Mouse (Mus musculus) layer of hippocampus, postnatal 14 days (tissue): ENCODE measurements around the gene Phldb1. TPM values are rescaled to one million over a fixed set of nuclear protein-coding genes. Genes with fewer than 3 reads are reported as not detected.

ENCODE experiments used
- DNase-seq, 2 experiments: peaks; one replicate each; pipeline ENCODE4 v3.0.0; 2021 to 2022; ENCODE audit warnings: low spot score in 2 of 2, mixed read lengths in 1 of 2
- total RNA-seq, 2 experiments: library from RNA; stranded (reverse); gene quantifications; 2 replicates each; pipeline ENCODE4 v1.2.3; 2021

The Phldb1 gene
- total RNA-seq, 2 experiments from 2014 or later = 98.3 to 98.6 TPM

DNA sequence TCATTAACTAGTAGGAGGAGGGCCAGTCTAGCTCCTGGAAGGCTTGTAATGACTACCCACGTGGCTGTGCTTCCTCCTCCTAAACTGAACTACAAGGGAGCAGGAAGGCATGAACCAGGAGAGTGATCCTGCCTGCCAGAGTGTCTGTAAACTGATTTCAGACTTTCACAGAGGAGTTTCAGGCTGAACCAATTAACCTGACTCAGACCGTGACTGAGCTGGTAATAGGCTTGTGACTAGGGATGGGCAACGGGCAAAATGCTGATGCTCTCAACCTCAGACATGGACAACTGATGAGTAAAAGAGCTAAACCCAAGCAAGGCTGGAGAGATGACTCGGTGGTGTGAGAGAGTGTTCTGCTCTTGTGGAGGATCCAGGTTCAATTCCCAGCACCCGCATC is 7.6 kb downstream of the Phldb1 start:
- no peak for DNase-seq

GRCm38 (mm10) chr9:44726431-44727146 is 8.4 kb downstream of the Phldb1 start:
- no peak for DNase-seq

- no peak for DNase-seq
Observed at GRCm38 (mm10) chr9:44724665-44725064, 10.3 kb downstream of the Phldb1 start.

DNA sequence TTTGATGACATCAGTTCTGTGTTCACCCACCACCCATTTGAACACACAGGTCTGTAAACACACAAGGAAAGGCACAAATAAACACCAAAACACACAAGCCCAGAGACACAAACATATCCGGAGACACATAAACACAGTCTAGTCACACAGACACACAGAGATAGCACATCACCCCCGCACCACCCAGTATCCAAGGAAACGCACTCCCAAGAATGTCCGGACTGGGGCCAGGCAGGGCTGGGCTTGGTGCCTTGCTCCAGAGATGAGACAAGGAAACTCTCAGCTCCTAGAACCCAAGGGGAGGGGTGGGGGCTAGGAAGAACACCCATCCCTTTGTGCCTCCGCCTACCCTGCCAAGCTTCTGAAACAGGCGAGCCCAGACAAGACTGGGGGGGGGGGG is 10.8 kb downstream of the Phldb1 start:
- DNase-seq = peak in 1 of 2 experiments; percentile 67

- no peak for DNase-seq
Observed at GRCm38 (mm10) chr9:44723521-44724041, 11.4 kb downstream of the Phldb1 start.

- DNase-seq = no peak
Observed at GRCm38 (mm10) chr9:44723008-44723407, 12.0 kb downstream of the Phldb1 start.

DNA sequence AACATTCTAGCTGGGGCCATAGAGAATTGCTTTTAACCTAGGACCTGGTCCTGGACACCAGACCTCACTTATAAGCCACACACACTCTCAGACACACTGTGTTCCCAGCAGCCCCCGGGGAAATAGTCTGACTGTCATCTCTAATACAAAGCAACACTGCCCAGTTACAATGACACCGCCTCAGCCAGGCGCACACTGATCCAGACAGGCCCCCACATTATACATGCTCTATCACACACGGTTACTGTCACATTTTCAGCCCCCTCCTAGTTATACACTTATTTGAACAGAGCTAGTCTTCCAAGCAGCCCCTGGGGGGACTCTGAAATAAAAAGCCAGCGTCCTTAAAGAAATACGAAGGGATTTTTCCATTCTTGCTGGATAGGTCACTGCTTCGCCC is 12.4 kb downstream of the Phldb1 start:
- no peak for DNase-seq

- DNase-seq = no peak
Observed at GRCm38 (mm10) chr9:44721877-44722186, 13.2 kb downstream of the Phldb1 start.

DNA sequence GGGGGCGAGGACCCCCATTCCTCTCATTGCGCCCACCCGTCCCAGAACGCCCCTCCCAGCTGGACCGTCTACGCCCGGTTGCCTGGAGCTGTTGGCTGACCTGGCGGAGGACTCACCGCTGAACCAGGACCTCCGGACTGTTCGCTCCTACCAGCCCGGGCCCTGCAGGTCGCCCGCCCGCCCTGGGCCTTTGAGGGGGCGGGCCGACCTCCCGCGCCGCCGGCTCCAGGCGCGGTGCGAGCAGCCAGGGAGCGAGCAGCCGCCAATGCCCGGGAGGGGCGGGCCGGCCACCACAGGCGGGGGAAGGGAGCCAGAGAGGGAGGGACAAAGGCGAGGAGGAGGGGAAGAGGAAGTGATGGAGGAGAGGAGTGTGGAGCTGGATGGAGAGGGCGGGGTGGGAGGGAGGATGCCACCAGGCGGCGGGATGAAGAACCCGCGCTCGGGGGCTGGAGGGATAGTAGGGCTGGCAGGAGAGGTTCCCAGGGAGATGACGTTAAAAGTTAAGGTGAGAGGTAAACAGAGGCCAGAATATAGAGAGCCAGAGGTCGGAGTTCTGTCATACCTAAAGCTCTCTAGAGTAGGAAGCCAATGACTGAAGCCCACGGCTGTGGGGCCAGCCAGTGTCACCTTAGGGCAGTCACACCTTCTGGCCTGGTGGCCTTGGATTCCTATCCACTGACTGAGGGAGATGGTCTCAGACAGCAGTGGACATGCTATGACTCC is 13.7 kb downstream of the Phldb1 start:
- peak; percentile 78 to 85 for DNase-seq

- DNase-seq = no peak
Observed at GRCm38 (mm10) chr9:44720358-44721153, 14.4 kb downstream of the Phldb1 start.

DNA sequence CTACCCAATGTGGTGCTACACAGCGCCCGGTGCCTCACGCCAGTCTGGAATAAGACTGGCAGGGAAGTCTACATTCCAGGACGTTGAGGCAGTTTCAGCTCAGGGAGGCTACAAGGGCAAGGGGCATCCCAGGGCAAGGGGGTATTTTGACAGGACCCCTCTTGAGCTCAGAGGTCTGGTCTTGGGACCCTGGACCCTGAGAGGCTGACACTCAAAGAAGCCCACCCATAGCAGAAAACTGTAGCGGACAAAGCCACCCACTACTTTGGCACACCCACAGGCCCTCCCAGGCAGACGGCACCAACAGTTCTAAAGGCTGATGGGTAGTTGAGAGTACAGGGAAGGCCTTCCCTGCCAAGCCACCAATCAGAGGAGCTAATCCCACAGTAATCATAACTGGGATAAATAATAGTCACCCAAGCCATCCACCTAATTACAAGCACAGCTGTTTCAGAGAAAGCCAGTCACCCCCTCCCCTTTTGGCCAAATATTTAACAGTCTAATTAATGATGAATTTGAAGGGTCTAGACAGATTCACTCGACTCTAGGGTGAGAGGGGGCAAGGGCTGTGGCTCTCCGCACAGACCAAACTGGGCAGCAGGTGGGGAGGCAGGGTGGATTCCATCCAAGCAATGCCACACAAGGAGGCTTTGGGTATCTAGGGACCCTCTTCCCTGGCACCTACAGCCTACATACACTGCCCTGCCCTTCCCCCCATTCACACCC is 15.2 kb downstream of the Phldb1 start:
- DNase-seq = peak in 1 of 2 experiments; percentile 46

DNA sequence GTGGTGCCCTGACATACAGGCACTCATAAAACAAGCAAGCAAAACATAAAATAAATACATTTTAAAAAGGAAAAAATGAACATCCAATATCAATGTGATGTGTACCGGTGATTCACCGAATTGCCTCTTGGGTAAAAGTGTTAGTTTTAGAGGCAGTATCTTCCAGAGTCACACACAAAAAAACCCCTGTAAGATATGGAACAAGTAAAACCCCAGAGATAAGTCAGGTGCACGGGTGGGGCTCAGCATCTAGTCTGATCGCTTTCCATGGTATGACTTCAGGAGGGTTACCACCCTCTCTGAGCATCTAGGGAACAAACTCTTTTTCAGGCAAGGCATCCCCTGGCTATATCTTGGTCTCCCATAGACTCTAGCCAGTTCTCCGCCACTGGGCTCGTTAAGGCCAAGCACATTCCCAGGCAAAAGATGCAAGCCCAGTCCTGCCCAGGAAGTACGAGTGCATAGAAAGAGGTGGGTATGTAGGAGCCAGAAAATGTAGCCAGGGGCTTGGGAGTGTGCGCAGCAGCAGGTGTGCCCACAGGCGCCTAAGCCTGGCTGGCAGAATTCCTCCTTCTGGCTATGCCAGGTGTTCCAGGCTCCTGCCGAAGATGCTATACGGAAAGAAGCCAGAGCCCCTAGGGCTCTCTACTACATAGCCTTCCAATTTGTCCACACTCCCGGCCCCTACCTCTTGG is 15.9 kb downstream of the Phldb1 start:
- DNase-seq = no peak

DNA sequence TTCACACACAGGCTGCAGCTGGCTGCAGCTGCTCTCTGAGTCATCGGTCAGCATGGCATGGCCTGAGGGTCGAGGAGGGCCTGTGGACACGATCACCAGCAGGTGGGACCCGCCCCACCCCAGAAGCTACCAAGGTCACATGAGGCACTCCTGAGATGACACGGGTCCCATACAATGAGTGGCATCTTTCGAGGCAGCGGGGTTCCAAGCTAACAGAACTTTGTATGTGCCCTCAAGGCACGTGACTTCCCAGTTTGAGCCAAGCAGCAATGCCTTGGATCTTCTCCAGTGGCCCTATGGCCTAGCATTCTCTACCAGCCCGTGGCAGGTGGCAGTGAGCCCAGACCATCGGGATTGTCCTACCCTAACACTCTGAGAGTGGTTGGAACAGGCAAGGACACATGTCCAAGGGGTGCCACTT is 17.2 kb downstream of the Phldb1 start:
- DNase-seq = no peak

- DNase-seq = no peak
Observed at GRCm38 (mm10) chr9:44716997-44717821, 17.8 kb downstream of the Phldb1 start.

- DNase-seq = no peak
Observed at GRCm38 (mm10) chr9:44715705-44716362, 19.2 kb downstream of the Phldb1 start.

DNA sequence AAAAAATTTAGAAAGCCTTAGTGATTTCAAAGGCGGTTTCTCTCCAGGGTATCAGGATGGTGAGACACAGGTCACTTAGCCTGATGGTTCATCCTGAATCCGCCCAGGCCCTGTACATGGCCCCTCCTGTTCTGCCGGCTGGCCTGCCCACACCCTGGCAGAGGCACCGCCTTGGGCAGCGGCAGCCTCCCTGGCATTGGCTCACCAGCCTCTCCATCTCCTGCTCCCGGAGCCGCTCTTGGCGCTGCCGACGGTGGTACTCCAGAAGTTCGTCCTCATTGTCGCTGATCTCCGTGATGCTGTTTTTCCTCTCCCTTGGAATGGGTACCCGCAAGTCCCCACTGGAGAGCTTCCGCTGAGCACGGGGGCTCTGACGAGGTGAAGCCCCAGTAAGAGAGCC is 19.9 kb downstream of the Phldb1 start:
- DNase-seq = no peak

DNA sequence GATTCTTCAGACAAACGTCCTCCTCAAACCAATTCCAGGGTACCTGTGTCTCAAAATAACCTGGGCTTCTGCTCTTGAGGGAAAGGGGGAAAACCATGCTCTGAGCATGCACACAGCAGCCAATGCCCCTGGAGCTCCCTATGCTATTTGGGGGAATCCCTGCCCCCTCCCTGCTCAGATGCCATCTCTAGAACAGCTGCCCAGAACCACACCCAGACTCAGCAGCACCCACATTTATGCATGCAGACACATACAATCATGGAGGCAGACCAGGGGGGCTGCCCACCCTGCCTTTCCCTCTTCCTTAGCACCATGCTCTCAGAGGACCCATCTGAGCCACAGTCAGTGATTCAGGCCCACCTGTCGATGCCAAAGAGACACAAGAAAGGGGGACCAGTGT is 21.4 kb downstream of the Phldb1 start:
- no peak for DNase-seq

DNA sequence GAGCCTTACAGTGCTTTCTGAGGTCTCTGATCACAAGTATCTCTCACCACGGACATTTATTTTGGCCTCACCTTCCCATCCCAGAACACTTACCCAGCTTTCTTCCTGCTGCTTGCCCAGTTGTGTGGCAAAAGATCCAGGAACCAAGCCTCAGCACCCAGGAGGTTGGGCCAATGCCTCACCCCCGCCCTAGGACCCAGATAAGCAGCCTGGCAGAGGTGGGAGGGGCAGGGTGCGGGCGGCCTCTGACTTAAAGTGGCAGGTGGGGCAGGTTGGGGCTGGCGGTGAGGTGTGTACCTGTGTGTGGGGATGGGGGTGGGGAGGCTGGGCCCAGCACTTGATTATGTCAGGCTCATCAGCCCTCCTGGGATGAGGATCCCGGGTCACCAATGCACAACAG is 21.9 kb downstream of the Phldb1 start:
- DNase-seq = no peak

DNA sequence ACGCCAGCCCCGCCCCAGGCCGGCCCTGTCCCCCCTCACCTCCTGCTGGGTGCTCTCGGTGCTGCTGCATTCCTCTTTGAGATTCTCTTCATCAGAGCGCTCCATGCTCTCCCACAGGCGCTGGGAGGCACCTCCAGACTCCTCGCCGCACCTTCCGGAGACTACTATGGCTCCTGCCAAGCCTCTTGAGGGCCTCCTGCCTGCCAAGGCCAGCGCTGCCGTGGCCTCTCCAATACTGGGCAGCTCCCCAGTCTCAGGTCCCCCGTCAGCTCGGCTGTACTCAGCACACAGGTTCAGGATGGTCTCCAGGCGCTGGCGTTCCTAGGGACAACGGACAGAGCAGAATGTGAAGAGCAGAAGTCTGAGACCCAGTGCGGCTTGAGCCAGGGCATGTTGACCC is 23.4 kb downstream of the Phldb1 start:
- no peak for DNase-seq
